Mouse (Mus musculus): ENCODE results near the gene Mbtps1.

The Mbtps1 gene

DNA sequence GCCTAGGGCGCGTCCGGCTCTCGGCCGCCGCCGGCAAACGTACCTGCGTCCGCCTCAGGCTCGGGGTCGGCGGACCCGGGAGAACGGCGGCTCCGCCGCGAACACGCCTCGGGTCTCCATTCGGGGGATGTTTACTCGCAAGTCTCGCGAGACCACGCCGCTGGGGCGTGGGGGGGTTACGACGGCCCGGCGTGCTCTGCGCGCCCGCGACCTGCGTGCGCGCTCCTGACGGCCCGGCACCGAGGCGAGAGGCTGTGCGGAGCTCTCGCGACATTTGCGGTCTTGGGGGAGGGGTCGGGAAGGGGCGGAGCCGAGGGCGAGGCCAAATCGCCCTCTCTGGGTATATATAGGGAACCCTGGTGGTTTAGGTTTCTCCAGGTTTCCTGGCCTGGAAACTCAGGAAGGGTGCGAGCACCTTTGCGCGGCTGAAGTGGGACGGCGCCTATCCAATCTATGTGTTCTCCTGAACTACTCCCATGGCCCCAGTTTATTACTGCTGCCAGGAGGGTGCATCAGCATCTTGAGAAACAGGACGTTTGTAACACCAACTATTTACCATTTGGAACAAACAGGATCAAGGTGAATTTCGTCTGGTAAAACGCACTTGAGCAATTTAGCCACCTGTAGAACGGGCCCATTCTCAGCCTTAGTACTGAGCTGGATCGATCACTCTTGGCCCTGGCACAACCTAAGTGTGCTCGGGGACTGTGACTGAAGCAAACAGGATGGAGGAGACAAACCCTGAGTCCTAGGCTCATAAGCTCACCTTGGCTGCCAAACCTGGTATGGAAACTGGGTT is at the start of gene Mbtps1:
Mbtps1 (minus strand) TSS at position 133 of the 799 bp plus-strand sequence.
- peak; percentile 98 to 99 for DNase-seq

DNA sequence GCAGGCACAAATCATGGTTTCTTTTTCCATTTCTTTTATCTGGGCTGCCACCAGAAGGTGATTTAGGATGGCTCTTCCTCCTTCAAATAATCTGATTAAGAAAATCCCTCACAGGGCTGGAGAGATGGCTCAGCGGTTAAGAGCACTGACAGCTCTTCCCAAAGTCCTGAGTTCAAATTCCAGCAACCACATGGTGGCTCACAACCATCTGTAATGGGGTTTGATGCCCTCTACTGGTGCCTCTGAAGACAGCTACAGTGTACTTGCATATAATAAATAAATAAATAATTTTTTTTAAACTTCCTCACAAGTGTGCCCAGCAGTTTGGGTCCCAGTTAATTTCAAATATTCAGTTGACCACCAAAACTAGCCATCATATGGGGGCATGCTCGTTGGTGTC is 47.7 kb upstream of the Mbtps1 start:
- DNase-seq, result no peak

DNA sequence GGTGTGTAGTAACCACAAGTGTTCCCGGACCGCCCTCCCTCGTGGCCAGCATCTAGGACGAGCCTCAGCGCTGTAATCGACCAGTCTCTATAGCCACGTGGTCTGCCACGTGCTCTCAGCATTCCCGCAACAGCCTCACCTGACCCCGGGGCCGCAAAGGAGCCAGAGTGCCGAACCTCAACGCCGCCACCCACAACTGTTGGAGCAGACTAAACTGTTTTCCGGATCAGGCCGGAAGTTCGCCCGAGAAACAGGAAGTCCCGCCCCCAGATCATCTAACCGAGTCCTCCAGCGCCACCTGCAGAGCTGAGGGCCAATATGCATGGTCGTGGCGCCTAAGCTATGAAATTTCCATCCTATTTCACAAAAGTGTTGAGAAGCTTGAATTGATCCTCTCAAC is 46.5 kb upstream of the Mbtps1 start, which contains the start of gene Taf1c:
Taf1c (minus strand) TSS at position 227 of the 400 bp plus-strand sequence.
- peak; percentile 97 to 99 for DNase-seq

DNA sequence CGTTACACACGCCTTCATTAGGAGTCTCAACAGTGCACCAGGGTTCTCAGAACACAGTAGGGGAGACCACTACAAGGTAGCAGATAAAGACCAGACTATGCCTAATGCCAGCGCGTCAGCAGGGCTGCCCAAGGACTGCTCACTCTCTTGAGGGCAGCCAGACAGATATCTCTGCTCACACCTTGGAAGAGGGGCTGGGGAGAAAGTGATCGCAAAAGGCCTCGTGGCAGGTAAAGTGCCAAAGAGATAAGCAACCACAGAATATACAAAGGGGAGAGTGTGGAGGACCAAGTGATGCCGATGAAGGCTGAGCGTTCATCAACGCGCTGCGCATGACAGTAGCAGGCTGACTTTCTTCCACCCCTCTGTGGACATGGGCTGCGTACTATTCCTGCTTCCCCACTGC is 45.9 kb upstream of the Mbtps1 start:
- no peak for DNase-seq

DNA sequence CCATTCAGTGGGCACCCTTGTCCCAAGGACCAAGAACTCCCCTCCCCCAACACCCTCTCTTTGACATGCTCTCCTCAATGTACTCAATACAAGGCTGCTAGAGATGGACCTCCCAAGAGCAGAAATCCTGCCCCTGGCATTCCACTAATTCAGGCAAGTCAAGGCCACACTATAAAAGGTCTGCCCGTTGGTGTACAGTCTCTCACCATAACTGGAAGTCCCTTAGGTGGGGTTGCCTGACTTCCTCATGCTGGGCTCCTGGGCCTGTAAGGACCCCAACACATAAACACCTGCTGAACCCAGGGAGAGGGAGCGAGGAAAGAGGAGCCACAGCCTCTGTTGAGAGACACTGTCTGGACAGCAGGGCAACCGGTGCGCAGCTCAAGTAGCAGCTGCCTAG is 45.2 kb upstream of the Mbtps1 start:
- DNase-seq, result no peak

DNA sequence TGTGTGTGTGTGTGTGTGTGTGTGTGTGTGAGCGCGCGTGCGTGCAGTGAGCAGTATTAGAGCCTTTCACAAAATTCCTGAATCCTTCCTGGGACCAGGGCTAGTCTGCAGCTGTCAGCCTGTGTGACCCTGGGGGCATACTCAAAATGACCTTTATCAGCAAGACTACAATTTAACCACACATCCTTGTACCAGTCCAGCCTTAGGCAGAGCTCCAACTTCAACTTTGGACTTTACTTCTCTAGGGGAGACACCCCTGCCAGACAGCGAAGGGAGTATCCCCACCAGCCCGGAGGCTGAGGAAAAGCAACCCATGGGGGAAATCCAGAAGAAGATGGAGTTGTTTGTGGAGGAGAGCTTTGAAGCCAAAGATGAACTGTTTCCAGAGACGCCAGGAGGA is 32.9 kb upstream of the Mbtps1 start:
- no peak for DNase-seq

DNA sequence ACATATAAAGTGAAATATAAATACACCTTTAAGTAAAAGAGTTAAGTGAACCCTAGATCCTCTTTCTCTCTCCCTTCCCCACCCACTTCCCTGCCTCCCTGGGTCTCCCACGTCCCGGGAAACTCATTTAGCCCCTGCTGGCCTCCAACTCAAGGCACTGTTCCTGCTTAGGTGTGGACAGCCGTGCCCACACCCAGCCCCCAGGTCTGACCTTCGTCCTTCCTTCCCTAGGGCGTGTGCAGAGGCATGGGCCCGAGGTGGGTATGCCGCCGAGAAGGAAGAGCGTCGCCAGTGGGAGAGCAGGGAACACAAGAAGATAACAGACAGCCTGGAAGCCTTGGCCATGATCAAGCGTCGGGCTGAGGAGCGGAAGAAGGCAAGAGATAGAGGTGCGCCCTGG is 31.8 kb upstream of the Mbtps1 start:
- no peak for DNase-seq

DNA sequence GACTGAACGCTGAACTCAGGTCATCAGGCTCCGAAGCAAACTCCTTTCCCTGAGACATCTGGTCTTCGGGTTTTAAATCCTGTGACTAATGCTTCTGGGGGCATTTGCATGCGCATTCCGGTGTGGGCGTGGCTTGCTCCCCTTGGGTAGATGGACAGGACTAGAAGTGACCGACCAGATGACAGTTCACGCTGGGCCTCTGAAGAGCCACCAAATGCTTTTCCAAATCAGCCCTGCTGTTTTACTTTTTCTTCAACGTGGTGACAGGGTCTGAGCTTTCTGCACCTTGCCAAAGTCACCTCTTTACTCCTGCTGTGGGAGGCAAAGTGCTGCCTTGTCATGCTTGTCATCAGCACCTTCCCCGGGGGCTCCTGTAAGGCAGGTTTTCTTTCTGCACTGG is 30.3 kb upstream of the Mbtps1 start:
- no peak for DNase-seq

DNA sequence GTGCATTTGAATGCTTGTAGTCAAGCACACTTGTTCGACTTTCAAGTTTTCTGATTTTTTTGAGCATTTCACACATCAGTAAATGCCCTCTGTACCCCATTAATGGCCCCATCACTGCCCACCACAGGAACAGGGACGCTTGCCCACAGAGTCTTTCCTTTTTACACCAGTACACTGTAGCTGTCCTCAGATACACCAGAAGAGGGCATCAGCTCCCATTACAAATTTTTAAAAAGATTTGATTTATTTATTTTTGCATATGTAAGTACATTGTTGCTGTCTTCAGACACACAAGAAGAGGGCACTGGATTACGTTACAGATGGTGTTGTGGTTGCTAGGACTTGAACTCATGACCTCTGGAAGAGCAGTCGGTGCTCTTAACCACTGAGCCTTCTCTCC is 29.8 kb upstream of the Mbtps1 start:
- no peak for DNase-seq

DNA sequence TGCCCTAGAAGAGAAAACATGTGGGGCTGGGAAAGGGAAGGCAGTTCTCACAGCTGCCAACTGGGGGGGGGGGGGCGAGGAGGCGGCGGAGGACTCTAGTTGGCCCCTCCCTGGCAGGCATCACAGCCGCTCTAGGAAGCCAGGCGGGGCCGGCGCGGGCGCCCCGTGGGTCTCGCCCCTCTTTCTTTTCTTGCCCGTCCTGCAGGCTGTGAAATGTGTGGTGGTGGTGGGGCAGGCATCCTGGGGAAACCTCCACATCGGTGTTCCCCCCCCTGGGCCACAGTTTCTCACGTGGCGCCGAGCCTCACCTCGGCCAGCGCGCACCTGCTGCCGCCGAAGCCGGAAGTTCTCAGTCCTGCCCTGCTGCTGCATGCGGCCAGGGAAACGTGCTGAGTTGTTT is 27.4 kb upstream of the Mbtps1 start:
- DNase-seq, result no peak

DNA sequence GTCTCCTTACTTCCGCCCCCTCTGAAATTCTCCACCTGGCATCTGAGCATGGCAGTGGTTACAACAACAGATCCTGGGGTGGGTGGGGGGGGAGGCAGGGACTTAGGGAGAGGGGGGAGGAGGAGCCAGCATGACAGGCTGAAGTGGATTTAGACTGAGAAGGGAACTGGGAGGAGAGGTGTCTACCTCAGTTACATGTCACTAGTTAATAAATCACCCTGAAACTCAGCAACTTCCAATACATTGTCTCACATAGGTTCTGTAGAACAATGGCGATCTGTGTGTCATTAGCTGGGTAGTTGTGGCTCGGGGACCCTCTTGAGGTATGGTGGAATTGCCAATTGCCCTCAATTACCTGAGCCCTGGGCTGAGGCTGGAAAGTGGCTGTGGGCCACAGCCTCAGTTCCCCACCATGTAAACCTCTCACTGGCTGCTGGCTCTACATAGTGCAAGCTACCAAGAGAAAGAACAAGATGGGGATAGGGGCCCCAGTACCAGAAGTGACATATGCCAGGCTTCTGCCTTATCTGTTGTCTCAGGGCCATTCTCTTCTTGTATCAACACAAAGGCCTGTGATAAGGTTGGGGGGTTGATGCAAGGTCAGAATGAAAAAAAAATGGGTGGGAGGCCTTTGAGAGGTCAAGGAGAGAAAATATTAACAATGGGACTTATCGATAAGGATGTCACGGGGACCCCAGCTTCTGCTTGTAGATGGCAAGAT is 22.1 kb upstream of the Mbtps1 start:
- DNase-seq, result no peak

DNA sequence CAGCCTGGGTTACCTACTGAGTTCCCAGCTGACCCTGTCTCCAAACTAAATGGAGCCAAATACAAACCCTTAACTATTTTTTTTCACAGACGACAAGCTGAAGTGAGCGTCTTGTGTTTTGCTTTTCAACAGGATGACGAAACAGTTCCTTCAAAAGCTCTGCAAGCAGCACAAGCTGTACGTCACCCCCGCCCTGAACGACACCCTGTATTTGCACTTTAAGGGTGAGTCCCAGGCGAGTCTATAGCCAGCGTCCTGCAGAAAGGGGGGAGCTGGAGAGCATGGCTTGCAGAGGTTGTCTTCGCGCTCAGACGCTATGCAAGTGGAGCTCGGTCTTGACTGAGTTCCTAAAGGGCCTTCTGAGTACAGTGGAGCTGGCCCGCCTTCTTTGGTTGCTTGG is 20.6 kb upstream of the Mbtps1 start:
- DNase-seq, result no peak

DNA sequence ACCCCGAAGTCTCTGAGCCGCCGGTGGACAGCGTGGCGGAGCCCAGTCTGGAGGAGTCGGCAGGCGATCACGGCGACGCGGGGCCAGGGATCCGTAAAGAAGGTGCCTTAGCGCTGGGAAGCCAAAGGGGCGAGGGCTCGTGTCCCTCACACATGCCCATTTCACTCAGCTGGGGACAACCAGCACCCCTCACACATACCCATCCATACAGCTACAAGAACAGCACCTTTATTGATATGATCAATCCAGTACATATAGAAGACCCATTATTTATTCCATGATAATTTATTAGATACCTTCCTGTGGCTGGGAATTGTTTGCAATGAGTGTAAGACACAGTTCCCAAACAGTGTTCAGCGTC is 16.8 kb upstream of the Mbtps1 start:
- DNase-seq, result no peak

DNA sequence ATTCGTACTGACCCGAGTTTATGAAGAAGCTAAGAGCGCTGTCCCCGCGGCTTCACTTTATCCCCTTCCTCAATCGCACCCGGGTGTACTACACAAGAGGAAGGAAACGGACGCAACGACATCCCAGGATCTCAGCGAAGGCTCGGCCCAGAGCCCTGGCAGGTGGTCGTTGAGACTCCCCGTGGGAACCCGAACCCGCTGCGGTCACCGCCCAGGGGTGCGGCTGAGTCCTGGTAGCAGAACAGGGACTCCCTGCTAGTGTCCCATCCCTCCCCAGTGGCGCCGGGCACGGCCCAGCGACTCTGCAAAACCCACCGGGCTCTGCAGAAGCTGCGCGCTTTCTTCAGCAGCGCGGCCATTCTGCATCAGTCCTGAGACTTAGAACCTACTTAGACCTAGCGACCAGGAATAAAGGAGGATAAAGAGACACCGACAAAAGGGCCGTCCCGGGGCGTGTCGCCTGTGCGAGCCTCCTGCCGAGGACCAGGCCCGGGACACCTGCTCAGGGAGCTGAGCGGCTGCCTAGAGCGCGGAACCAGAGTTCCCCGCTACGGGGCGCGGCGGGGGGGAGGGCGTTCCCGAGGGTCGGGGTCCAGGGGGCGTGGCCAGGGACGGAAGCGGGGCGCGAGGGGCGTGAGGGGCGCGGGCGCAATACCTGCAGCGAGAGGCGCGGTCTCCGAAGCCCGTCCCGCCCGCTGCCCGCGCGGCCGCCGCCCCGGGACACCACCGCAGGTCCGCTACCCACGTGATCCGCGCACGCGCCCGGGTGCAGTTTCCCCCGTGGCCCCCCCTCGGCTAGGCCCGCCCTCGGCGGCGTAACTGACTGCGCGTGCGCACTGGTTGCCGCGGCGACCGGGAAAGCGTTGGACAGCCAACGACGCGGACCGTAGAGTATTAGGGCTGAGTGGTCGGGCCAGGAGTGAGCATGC is 16.2 kb upstream of the Mbtps1 start, which contains the start of the genes Hsdl1 and Dnaaf1:
Hsdl1 (minus strand) TSS at position 747 of the 929 bp plus-strand sequence.
Dnaaf1 (plus strand) TSS at position 799 of the 929 bp plus-strand sequence.
- peak; percentile 98 for DNase-seq

DNA sequence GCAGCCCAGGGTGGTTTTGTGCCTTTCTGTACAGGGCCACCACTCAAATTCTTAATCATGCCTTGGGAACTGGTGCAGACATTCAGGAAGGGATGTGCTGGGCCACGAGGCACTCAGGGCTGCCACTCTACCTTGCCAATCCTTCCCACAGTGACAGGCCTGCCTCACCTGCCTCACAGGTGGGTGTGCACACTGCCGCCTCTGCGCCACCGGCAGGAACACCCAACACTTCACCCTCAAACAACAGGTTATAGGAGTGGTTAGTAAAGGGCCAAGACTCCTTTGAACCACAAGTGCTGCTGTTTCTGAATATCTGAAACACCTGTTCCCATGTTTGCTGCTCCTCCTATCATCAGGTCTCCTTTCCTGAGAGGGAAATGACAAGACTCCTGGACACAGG is 13.9 kb upstream of the Mbtps1 start:
- no peak for DNase-seq

DNA sequence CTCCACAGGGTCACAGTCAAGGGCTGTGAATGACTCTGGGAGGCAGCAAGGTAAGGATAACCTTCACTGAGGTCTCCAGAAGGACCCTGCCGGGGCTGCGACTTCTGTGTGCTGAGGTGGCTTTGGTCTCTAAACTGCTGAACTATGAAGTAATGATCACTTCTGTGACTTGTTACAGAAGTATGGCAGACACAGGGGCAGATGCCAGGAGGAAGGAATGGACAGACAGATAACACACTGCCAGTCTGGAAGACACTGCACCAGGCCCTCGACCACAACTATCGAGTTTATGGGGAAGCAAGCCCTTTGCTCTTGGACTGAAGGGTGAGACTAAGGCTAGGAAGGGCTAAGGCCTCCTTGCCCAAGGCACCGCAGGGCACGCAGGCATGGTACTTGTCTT is 12.6 kb upstream of the Mbtps1 start:
- DNase-seq, result no peak

DNA sequence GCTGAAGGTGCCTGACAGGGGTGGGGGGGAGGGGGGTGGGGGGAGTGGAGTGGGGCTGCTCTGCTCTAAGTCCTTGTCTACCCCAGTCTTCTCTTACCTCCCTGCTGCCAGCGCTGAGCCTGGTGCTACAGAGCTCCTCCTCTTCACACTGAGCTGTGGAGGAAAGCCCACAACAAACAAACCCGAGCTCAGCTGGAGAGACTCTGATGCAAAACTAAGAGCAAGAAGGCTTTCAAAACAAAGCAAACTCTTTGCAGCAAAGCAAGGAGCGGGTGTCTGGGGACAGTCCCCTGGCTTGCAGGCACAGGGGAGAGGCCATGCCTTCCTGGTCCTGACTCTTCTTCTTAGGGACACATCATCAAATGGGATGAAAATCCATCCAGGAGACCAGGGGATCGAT is 11.3 kb upstream of the Mbtps1 start:
- DNase-seq, result no peak

DNA sequence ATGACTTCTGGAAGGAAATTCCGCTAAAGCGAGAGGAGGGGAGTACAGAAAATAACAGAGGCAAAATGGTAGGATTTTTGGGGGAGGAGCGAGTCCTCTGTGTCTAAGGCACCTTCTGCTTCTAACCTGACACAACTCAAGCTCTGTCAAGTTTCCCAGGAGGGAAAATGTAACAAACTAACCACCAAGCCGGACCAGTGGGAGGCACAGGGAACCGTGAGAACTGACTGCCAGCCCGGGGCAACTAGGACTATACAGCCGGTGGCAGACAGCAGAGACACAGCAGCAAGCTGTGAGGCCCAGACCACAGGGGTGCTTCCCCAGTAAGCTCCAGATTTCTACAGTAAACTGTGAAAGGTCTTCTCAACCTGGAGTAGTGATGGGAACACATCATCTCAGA is 10.4 kb upstream of the Mbtps1 start:
- DNase-seq, result no peak

DNA sequence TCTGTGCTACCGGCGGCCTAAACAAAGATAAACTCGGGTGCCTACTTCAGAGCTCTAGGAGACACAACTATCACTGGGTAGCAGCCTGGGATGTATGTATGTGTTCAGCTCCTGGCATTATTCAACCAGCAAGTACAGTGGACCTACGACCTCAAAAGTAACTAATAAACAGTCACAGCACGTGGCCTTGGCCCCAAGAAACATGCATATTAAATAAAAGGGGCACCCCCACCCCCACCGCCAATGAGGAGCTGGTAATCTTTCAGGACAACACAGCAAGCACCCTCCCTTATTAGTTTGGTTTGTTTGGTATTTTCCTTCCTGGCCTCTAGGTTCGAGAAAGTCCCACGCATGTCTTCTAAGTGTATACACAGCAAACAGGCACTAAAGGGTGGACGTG is 9.7 kb upstream of the Mbtps1 start:
- DNase-seq, result no peak

DNA sequence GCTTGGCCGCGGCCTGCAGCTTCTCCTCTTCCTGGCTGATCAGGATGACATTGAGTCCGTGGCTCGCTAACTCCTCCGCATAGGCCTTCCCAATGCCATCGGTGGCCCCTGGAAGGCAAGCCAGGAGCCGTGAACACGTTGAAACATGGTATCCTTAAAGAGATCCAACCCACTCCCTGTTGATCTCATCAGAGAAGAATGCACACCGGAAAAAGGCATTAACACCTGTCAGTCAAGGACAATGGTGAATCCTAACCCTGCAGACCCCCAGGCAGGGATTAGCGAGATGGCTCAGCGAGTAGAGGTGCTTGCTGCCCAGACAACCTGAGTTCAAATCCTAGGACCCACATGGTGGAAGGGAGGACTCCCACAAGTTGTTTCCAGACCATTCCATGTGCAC is 7.8 kb upstream of the Mbtps1 start:
- DNase-seq, result no peak

DNA sequence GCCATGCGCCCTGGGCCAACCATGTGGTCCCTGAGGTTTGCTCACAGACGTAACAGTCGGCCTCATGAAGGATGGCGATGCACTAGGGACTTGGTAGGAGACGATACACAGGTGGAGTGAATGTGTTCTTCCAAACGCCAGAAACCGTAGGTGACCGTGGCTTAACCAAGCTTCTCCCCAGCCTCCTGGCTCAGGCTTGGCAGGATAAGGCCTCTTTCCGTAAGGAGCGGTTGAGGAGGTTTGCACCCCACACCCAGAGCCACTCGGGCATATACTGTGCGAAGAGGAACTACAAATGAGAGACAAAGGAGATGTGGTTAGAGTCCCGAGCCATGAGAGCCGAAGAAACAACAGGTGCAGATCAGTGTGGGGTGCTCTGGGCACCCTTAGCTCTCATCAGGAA is 5.3 kb upstream of the Mbtps1 start:
- peak in 1 of 2 experiments; percentile 48 for DNase-seq

DNA sequence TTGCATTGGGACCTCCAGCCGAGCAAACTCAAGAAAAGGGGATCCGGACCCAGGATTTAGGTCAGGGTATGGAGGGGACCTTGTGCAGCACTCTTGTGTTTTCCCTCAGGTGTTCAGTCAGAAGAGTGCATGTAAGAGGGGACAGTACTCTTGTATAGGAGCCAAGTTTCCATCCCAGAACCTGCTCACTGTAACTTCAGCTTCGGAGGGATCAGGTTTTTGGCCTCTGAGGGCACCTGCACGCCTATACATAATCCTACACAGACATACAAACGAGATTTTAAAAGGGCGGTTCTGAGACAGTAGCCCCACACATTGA is 826 bp upstream of the Mbtps1 start:
- DNase-seq, result no peak

All from cerebellum, postnatal 14 days (tissue).